ENCODE assay signal across 11 mouse cellular contexts in the genomic region with DNA sequence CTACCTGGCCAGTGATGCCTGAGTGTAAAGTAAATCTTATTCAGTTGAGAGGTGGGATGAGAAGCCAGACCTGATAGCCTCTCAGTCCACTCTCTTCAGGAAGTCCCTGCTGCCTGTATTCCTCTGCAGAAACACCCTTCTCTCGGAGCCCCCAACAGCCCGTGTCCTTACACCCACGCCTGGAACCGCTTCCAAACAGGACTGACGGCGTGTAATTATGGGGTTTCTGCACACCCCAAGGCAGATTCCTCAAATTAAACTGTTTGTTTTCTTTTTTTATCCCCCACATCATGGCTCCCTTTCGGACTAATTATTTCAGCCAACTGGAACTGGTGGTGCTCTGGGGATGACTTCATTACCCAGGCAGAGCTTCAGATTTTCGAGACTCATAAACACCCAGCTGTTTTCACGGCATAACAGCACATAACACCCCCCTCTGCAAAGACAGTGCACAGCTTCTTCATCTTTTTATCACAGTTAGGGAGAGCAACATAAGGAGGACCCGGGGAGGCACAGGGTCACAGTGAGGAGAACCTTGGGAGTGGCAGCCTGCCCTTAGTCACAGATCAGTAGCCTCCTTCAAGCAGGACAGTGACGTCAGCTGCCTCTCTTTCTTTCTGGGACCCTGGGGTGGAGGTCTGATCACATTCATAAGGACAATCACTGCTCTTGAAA.
A peak's percentile ranks its signal among the peaks of the same experiment; 100 is the strongest.
DNase-seq lines count a peak whose midpoint lies in the region; ATAC-seq lines count a peak whose summit lies in the region.
"Had no signal": no experiment of that assay in that cellular context is flagged by ENCODE, and none has a peak within 500 bp of the region (broad histone marks: within the 10 kb centered on the region; RNA-seq: fewer than 3 reads in every experiment).

No protein-coding gene starts in this region.

- 0 out of 2 replicates have a peak, but pooled peaks have one; percentile 52 for ATAC-seq in embryonic facial prominence, embryonic 13.5 days (ENCODE audit: insufficient number of reproducible peaks, insufficient read depth, low FRiP score, low TSS enrichment, low read depth)
- ATAC-seq in hindbrain, embryonic 14.5 days (ENCODE audit: low FRiP score) = peak; percentile 17; the same call in 1 of the 2 replicates
- no peak for ATAC-seq in hindbrain, embryonic 11.5 days (ENCODE audit: low FRiP score)
- 0 out of 2 replicates have a peak, but pooled peaks have one; percentile 25 for ATAC-seq in neural tube, embryonic 12.5 days (ENCODE audit: low FRiP score, low read depth)

- no peak overlapping the region for H3K4me3 ChIP-seq in embryonic facial prominence, embryonic 13.5 days
- H3K4me3 ChIP-seq in embryonic facial prominence, embryonic 10.5 days = no peak overlapping the region
- no peak overlapping the region for H3K4me3 ChIP-seq in hindbrain, embryonic 14.5 days (replicated peaks; ENCODE audit: low read length)
- H3K4me3 ChIP-seq in hindbrain, embryonic 11.5 days (ENCODE audit: low read depth, low read length) = no peak overlapping the region
- no peak overlapping the region for H3K4me3 ChIP-seq in neural tube, embryonic 12.5 days
- H3K4me3 ChIP-seq: heart, adult 2 months had no signal

- H3K9ac ChIP-seq in embryonic facial prominence, embryonic 13.5 days = no peak overlapping the region
- H3K9ac ChIP-seq in hindbrain, embryonic 14.5 days = no peak overlapping the region
- H3K9ac ChIP-seq in hindbrain, embryonic 11.5 days (ENCODE audit: low read depth, low read length) = no peak overlapping the region
- H3K9ac ChIP-seq in neural tube, embryonic 12.5 days = no peak overlapping the region
- H3K9ac ChIP-seq: lung, embryonic 14.5 days had no signal

- WGBS in embryonic facial prominence, embryonic 13.5 days = 41% methylated on average over 11 of the region's 11 CpGs
- WGBS in embryonic facial prominence, embryonic 10.5 days = 57% methylated on average over 11 of the region's 11 CpGs
- WGBS in hindbrain, embryonic 14.5 days = 52% methylated on average over 11 of the region's 11 CpGs
- 70% methylated on average over 11 of the region's 11 CpGs for WGBS in hindbrain, embryonic 11.5 days
- 62% methylated on average over 11 of the region's 11 CpGs for WGBS in neural tube, embryonic 12.5 days

- no peaks in the 10 kb centered on the region for H3K9me3 ChIP-seq in embryonic facial prominence, embryonic 13.5 days
- no peaks in the 10 kb centered on the region for H3K9me3 ChIP-seq in embryonic facial prominence, embryonic 10.5 days
- no peaks in the 10 kb centered on the region for H3K9me3 ChIP-seq in hindbrain, embryonic 14.5 days (ENCODE audit: control insufficient read depth, low read length)
- no peaks in the 10 kb centered on the region for H3K9me3 ChIP-seq in hindbrain, embryonic 11.5 days (ENCODE audit: control insufficient read depth, low read length)
- H3K9me3 ChIP-seq in neural tube, embryonic 12.5 days = no peaks in the 10 kb centered on the region

- no peak overlapping the region for H3K27ac ChIP-seq in embryonic facial prominence, embryonic 13.5 days
- no peak overlapping the region for H3K27ac ChIP-seq in embryonic facial prominence, embryonic 10.5 days (replicated peaks)
- no peak overlapping the region for H3K27ac ChIP-seq in hindbrain, embryonic 14.5 days
- H3K27ac ChIP-seq in hindbrain, embryonic 11.5 days (ENCODE audit: low read depth, low read length) = no peak overlapping the region
- H3K27ac ChIP-seq in neural tube, embryonic 12.5 days = no peak overlapping the region
- H3K27ac ChIP-seq: heart, adult 2 months had no signal

- H3K27me3 ChIP-seq in embryonic facial prominence, embryonic 13.5 days = no peaks in the 10 kb centered on the region
- 0 out of 2 replicates have a peak, but pooled peaks cover 3% of the 10 kb centered on the region for H3K27me3 ChIP-seq in embryonic facial prominence, embryonic 10.5 days (replicated peaks; ENCODE audit: low read depth, poor library complexity, severe bottlenecking)
- no peaks in the 10 kb centered on the region for H3K27me3 ChIP-seq in hindbrain, embryonic 14.5 days (ENCODE audit: control insufficient read depth, insufficient read depth, low read length)
- H3K27me3 ChIP-seq in hindbrain, embryonic 11.5 days (ENCODE audit: control insufficient read depth, insufficient read depth, low read length) = no peaks in the 10 kb centered on the region
- no peaks in the 10 kb centered on the region for H3K27me3 ChIP-seq in neural tube, embryonic 12.5 days (replicated peaks)

- H3K4me1 ChIP-seq in embryonic facial prominence, embryonic 13.5 days = peaks cover 7% of the 10 kb centered on the region
- H3K4me1 ChIP-seq in embryonic facial prominence, embryonic 10.5 days = 0 out of 2 replicates have a peak, but pooled peaks cover 6% of the 10 kb centered on the region
- H3K4me1 ChIP-seq in hindbrain, embryonic 14.5 days (replicated peaks; ENCODE audit: control insufficient read depth, insufficient read depth, low read length) = 0 out of 2 replicates have a peak, but pooled peaks cover 5% of the 10 kb centered on the region
- H3K4me1 ChIP-seq in hindbrain, embryonic 11.5 days (replicated peaks; ENCODE audit: control insufficient read depth, insufficient read depth, low read length) = no peaks in the 10 kb centered on the region
- H3K4me1 ChIP-seq in neural tube, embryonic 12.5 days = 0 out of 2 replicates have a peak, but pooled peaks cover 5% of the 10 kb centered on the region

- DNase-seq in embryonic facial prominence, embryonic 10.5 days (ENCODE audit: low spot score) = no peak
- no peak for DNase-seq in hindbrain, embryonic 14.5 days (ENCODE audit: low spot score)
- no peak for DNase-seq in hindbrain, embryonic 11.5 days (ENCODE audit: low spot score)
- no peak for DNase-seq in neural tube, embryonic 10.5 days (ENCODE audit: extremely low spot score, low spot score)
- DNase-seq in right cerebral cortex, postnatal 14 days = peak; percentile 14
- no peak for DNase-seq in cerebellum, adult 11 months
- DNase-seq: adrenal gland, postnatal 25 days; heart, adult 2 months; lung, embryonic 14.5 days had no signal

- H3K4me2 ChIP-seq in embryonic facial prominence, embryonic 13.5 days = peak overlapping the region; percentile 14; the same call in 1 of the 2 replicates
- H3K4me2 ChIP-seq in hindbrain, embryonic 14.5 days (replicated peaks) = no peak overlapping the region
- no peak overlapping the region for H3K4me2 ChIP-seq in hindbrain, embryonic 11.5 days (replicated peaks; ENCODE audit: low read depth, low read length)
- H3K4me2 ChIP-seq in neural tube, embryonic 12.5 days (replicated peaks) = no peak overlapping the region
- H3K4me2 ChIP-seq: lung, embryonic 14.5 days had no signal

- no peaks in the 10 kb centered on the region for H3K36me3 ChIP-seq in embryonic facial prominence, embryonic 13.5 days
- no peaks in the 10 kb centered on the region for H3K36me3 ChIP-seq in embryonic facial prominence, embryonic 10.5 days (replicated peaks)
- no peaks in the 10 kb centered on the region for H3K36me3 ChIP-seq in hindbrain, embryonic 14.5 days (replicated peaks; ENCODE audit: control insufficient read depth, insufficient read depth)
- no peaks in the 10 kb centered on the region for H3K36me3 ChIP-seq in hindbrain, embryonic 11.5 days (ENCODE audit: control insufficient read depth, insufficient read depth, low read length)
- no peaks in the 10 kb centered on the region for H3K36me3 ChIP-seq in neural tube, embryonic 12.5 days
